Mouse (Mus musculus): ENCODE data around the gene Actr2. TPM values are rescaled to one million over a fixed set of nuclear protein-coding genes. Genes with fewer than 3 reads are reported as not detected.
"Not testable (repeated sequence)": the region's sequence is repeated elsewhere in the genome, so short reads cannot be mapped to it uniquely, and the experiment has no call there.

The Actr2 gene
- polyA plus RNA-seq, 1 experiment from 2014 or later, result 74.5 TPM

GRCm38 (mm10) chr11:20143687-20144086 is 31.0 kb upstream of the Actr2 start:
- not testable (repeated sequence) for H3K36me3 ChIP-seq (ENCODE audit: control insufficient read depth, insufficient read depth, low read length); H3K4me2 ChIP-seq; H3K27me3 ChIP-seq (replicated peaks; ENCODE audit: control insufficient read depth, insufficient read depth, low read length); H3K9me3 ChIP-seq (ENCODE audit: control insufficient read depth, low read length); ATAC-seq (replicated peaks; ENCODE audit: low FRiP score); DNase-seq (ENCODE audit: low spot score); H3K4me3 ChIP-seq (ENCODE audit: low read depth, low read length); H3K4me1 ChIP-seq (replicated peaks; ENCODE audit: control insufficient read depth, insufficient read depth, low read length); H3K27ac ChIP-seq (ENCODE audit: low read depth, low read length); H3K9ac ChIP-seq (ENCODE audit: low read depth, low read length)
- 86% methylated on average over 4 of the region's 4 CpGs for WGBS

DNA sequence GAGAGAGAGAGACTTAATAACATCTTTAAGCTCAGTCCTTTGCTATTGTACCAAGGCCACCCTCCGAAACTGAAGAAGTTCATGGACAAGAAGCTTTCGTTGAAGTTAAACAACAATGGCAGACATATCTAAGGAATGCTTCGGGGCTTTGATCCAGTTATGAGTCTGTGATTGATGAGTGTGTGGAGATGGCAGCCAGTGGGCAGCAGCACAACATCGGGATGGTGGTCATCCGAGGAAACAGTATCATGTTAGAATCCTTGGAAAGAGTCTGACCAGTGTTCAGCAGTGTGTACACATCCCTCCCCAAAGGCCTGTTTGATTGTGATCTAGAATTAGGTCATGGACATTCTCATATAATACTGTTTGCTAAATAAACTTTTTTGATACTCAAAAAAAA is 29.8 kb upstream of the Actr2 start:
- Histone ChIP-seq H3K4me1 (replicated peaks; ENCODE audit: control insufficient read depth, insufficient read depth, low read length) (no peaks in the 10 kb centered on the region), H3K27ac (ENCODE audit: low read depth, low read length) (no peak overlapping the region), H3K4me2 (no peak overlapping the region), H3K27me3 (replicated peaks; ENCODE audit: control insufficient read depth, insufficient read depth, low read length) (no peaks in the 10 kb centered on the region), H3K4me3 (ENCODE audit: low read depth, low read length) (no peak overlapping the region), H3K36me3 (ENCODE audit: control insufficient read depth, insufficient read depth, low read length) (no peaks in the 10 kb centered on the region), H3K9ac (ENCODE audit: low read depth, low read length) (no peak overlapping the region), H3K9me3 (ENCODE audit: control insufficient read depth, low read length) (no peaks in the 10 kb centered on the region)
- no peak for ATAC-seq (replicated peaks; ENCODE audit: low FRiP score)
- 81% methylated on average over 5 of the region's 5 CpGs for WGBS
- DNase-seq (ENCODE audit: low spot score), result no peak

- 85% methylated on average over 5 of the region's 5 CpGs for WGBS
- H3K27ac ChIP-seq (ENCODE audit: low read depth, low read length), result no peak overlapping the region
- 0 out of 2 replicates have a peak, but pooled peaks cover 3% of the 10 kb centered on the region for H3K4me1 ChIP-seq (replicated peaks; ENCODE audit: control insufficient read depth, insufficient read depth, low read length)
- no peak overlapping the region for H3K9ac ChIP-seq (ENCODE audit: low read depth, low read length)
- H3K36me3 ChIP-seq (ENCODE audit: control insufficient read depth, insufficient read depth, low read length), result no peaks in the 10 kb centered on the region
- no peak overlapping the region for H3K4me2 ChIP-seq
- H3K27me3 ChIP-seq (replicated peaks; ENCODE audit: control insufficient read depth, insufficient read depth, low read length), result no peaks in the 10 kb centered on the region
- DNase-seq (ENCODE audit: low spot score) (no peak), ATAC-seq (replicated peaks; ENCODE audit: low FRiP score) (no peak)
- H3K4me3 ChIP-seq (ENCODE audit: low read depth, low read length), result no peak overlapping the region
- H3K9me3 ChIP-seq (ENCODE audit: control insufficient read depth, low read length), result no peaks in the 10 kb centered on the region
Observed at GRCm38 (mm10) chr11:20140286-20140685, 27.6 kb upstream of the Actr2 start.

DNA sequence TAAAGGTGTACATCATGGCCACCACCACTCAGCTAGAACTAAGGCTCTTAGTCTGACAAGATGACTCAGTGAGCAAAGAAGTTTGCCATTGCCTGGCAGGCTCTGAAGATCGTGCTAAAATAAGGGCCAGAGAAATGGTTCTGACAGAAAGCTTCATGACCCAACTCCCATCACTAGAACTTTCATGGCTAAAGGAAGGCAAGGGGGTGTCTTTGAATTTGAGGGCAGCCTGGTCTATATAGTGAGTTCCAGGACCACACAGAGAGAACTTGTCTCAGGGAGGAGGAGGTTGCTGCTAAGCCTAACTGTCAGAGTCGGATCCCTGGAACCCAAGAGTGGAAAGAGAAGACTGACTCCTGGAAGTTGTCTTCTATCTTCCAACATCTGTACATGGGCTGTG is 27.0 kb upstream of the Actr2 start:
- H3K9me3 ChIP-seq (ENCODE audit: control insufficient read depth, low read length), result no peaks in the 10 kb centered on the region
- H3K4me1 ChIP-seq (replicated peaks; ENCODE audit: control insufficient read depth, insufficient read depth, low read length), result 0 out of 2 replicates have a peak, but pooled peaks cover 3% of the 10 kb centered on the region
- H3K27ac ChIP-seq (ENCODE audit: low read depth, low read length), result no peak overlapping the region
- no peak overlapping the region for H3K4me2 ChIP-seq
- no peaks in the 10 kb centered on the region for H3K36me3 ChIP-seq (ENCODE audit: control insufficient read depth, insufficient read depth, low read length)
- no peak for ATAC-seq (replicated peaks; ENCODE audit: low FRiP score)
- H3K27me3 ChIP-seq (replicated peaks; ENCODE audit: control insufficient read depth, insufficient read depth, low read length), result no peaks in the 10 kb centered on the region
- no peak for DNase-seq (ENCODE audit: low spot score)
- H3K9ac ChIP-seq (ENCODE audit: low read depth, low read length), result no peak overlapping the region
- no peak overlapping the region for H3K4me3 ChIP-seq (ENCODE audit: low read depth, low read length)
- WGBS, result 86% methylated on average over 2 of the region's 2 CpGs

GRCm38 (mm10) chr11:20138498-20139208 is 25.9 kb upstream of the Actr2 start:
- Histone ChIP-seq H3K4me1 (replicated peaks; ENCODE audit: control insufficient read depth, insufficient read depth, low read length) (0 out of 2 replicates have a peak, but pooled peaks cover 3% of the 10 kb centered on the region), H3K9me3 (ENCODE audit: control insufficient read depth, low read length) (no peaks in the 10 kb centered on the region), H3K4me3 (ENCODE audit: low read depth, low read length) (no peak overlapping the region), H3K9ac (ENCODE audit: low read depth, low read length) (no peak overlapping the region), H3K36me3 (ENCODE audit: control insufficient read depth, insufficient read depth, low read length) (no peaks in the 10 kb centered on the region), H3K27ac (ENCODE audit: low read depth, low read length) (no peak overlapping the region), H3K4me2 (no peak overlapping the region), H3K27me3 (replicated peaks; ENCODE audit: control insufficient read depth, insufficient read depth, low read length) (no peaks in the 10 kb centered on the region)
- WGBS, result 83% methylated on average over 6 of the region's 6 CpGs
- ATAC-seq (replicated peaks; ENCODE audit: low FRiP score), result no peak
- DNase-seq (ENCODE audit: low spot score), result no peak

GRCm38 (mm10) chr11:20137872-20138271 is 25.2 kb upstream of the Actr2 start:
- H3K27me3 ChIP-seq (replicated peaks; ENCODE audit: control insufficient read depth, insufficient read depth, low read length), result no peaks in the 10 kb centered on the region
- no peaks in the 10 kb centered on the region for H3K36me3 ChIP-seq (ENCODE audit: control insufficient read depth, insufficient read depth, low read length)
- no peak overlapping the region for H3K27ac ChIP-seq (ENCODE audit: low read depth, low read length)
- ATAC-seq (replicated peaks; ENCODE audit: low FRiP score) (no peak), DNase-seq (ENCODE audit: low spot score) (no peak)
- no peaks in the 10 kb centered on the region for H3K9me3 ChIP-seq (ENCODE audit: control insufficient read depth, low read length)
- H3K4me2 ChIP-seq, result no peak overlapping the region
- H3K9ac ChIP-seq (ENCODE audit: low read depth, low read length), result no peak overlapping the region
- no peak overlapping the region for H3K4me3 ChIP-seq (ENCODE audit: low read depth, low read length)
- 0 out of 2 replicates have a peak, but pooled peaks cover 3% of the 10 kb centered on the region for H3K4me1 ChIP-seq (replicated peaks; ENCODE audit: control insufficient read depth, insufficient read depth, low read length)
- 86% methylated on average over 2 of the region's 2 CpGs for WGBS

- no peak for DNase-seq (ENCODE audit: low spot score)
- no peak for ATAC-seq (replicated peaks; ENCODE audit: low FRiP score)
- Histone ChIP-seq H3K9me3 (ENCODE audit: control insufficient read depth, low read length) (no peaks in the 10 kb centered on the region), H3K36me3 (ENCODE audit: control insufficient read depth, insufficient read depth, low read length) (no peaks in the 10 kb centered on the region), H3K9ac (ENCODE audit: low read depth, low read length) (no peak overlapping the region), H3K4me1 (replicated peaks; ENCODE audit: control insufficient read depth, insufficient read depth, low read length) (0 out of 2 replicates have a peak, but pooled peaks cover 3% of the 10 kb centered on the region), H3K27me3 (replicated peaks; ENCODE audit: control insufficient read depth, insufficient read depth, low read length) (no peaks in the 10 kb centered on the region), H3K4me2 (no peak overlapping the region), H3K27ac (ENCODE audit: low read depth, low read length) (no peak overlapping the region), H3K4me3 (ENCODE audit: low read depth, low read length) (no peak overlapping the region)
- WGBS, result 72% methylated on average over 6 of the region's 6 CpGs
Observed at GRCm38 (mm10) chr11:20136314-20136713, 23.6 kb upstream of the Actr2 start.

DNA sequence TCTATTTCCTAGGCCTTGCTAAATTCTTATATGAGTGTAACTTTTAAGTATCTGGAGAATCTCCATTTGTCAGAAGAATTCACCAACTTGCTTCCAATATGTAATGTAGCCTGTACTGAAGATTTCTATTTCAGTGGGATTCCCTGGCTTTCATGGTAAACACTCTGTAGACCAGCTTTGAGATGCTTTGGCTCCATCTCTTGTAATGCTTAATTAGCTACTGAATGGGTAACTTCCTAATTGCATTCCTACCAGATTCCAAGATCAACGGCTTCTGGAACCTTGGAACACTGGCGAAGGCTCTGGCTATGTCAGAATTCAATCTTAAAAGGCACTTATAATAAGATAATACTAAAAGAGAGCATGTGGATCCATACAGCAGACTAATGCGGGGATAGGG is 22.2 kb upstream of the Actr2 start:
- not testable (repeated sequence) for H3K27ac ChIP-seq (ENCODE audit: low read depth, low read length); H3K9ac ChIP-seq (ENCODE audit: low read depth, low read length); H3K4me1 ChIP-seq (replicated peaks; ENCODE audit: control insufficient read depth, insufficient read depth, low read length); ATAC-seq (replicated peaks; ENCODE audit: low FRiP score); H3K36me3 ChIP-seq (ENCODE audit: control insufficient read depth, insufficient read depth, low read length); H3K4me2 ChIP-seq; H3K4me3 ChIP-seq (ENCODE audit: low read depth, low read length); H3K27me3 ChIP-seq (replicated peaks; ENCODE audit: control insufficient read depth, insufficient read depth, low read length); DNase-seq (ENCODE audit: low spot score); H3K9me3 ChIP-seq (ENCODE audit: control insufficient read depth, low read length)
- WGBS, result 75% methylated on average over 3 of the region's 3 CpGs

- H3K4me1 ChIP-seq (replicated peaks; ENCODE audit: control insufficient read depth, insufficient read depth, low read length), result 0 out of 2 replicates have a peak, but pooled peaks cover 3% of the 10 kb centered on the region
- no peak overlapping the region for H3K9ac ChIP-seq (ENCODE audit: low read depth, low read length)
- H3K36me3 ChIP-seq (ENCODE audit: control insufficient read depth, insufficient read depth, low read length), result no peaks in the 10 kb centered on the region
- H3K27ac ChIP-seq (ENCODE audit: low read depth, low read length), result no peak overlapping the region
- 79% methylated on average over 1 of the region's 1 CpGs for WGBS
- ATAC-seq (replicated peaks; ENCODE audit: low FRiP score), result no peak
- H3K27me3 ChIP-seq (replicated peaks; ENCODE audit: control insufficient read depth, insufficient read depth, low read length), result no peaks in the 10 kb centered on the region
- H3K4me2 ChIP-seq, result no peak overlapping the region
- no peak overlapping the region for H3K4me3 ChIP-seq (ENCODE audit: low read depth, low read length)
- no peaks in the 10 kb centered on the region for H3K9me3 ChIP-seq (ENCODE audit: control insufficient read depth, low read length)
- no peak for DNase-seq (ENCODE audit: low spot score)
Observed at GRCm38 (mm10) chr11:20133721-20134120, 21.0 kb upstream of the Actr2 start.
